Mouse (Mus musculus) neural tube, embryonic 10.5 days (tissue): ENCODE results near the gene Mfge8.

Source experiments
- DNase-seq: peaks from one replicate; pipeline ENCODE4 v3.0.0-alpha.2; 2017; ENCODE audit warnings: low spot score; ENCODE audit errors: extremely low spot score

Gene Mfge8

GRCm38 (mm10) chr7:79148711-79149266 lies at the start of gene Mfge8:
Gene Mfge8, minus strand, starts transcription at chr7:79149060.
- DNase-seq = peak; percentile 86

- DNase-seq = no peak
Measured at GRCm38 (mm10) chr7:79194560-79195413, 45.9 kb upstream of the Mfge8 start.

GRCm38 (mm10) chr7:79193936-79194335 lies 45.1 kb upstream of the Mfge8 start:
- no peak for DNase-seq

- DNase-seq = no peak
Measured at GRCm38 (mm10) chr7:79191501-79191900, 42.6 kb upstream of the Mfge8 start.

- no peak for DNase-seq
Measured at GRCm38 (mm10) chr7:79190592-79190991, 41.7 kb upstream of the Mfge8 start.

- DNase-seq = no peak
Measured at GRCm38 (mm10) chr7:79189211-79189610, 40.4 kb upstream of the Mfge8 start.

- DNase-seq = no peak
Measured at GRCm38 (mm10) chr7:79187591-79187990, 38.7 kb upstream of the Mfge8 start.

GRCm38 (mm10) chr7:79183417-79183816 lies 34.6 kb upstream of the Mfge8 start:
- DNase-seq = no peak

- no peak for DNase-seq
Measured at GRCm38 (mm10) chr7:79173800-79174199, 24.9 kb upstream of the Mfge8 start.

- no peak for DNase-seq
Measured at GRCm38 (mm10) chr7:79171782-79172181, 22.9 kb upstream of the Mfge8 start.

- no peak for DNase-seq
Measured at GRCm38 (mm10) chr7:79167006-79167562, 18.2 kb upstream of the Mfge8 start.

GRCm38 (mm10) chr7:79159406-79159805 lies 10.5 kb upstream of the Mfge8 start:
- DNase-seq = no peak

- no peak for DNase-seq
Measured at GRCm38 (mm10) chr7:79149522-79149921, 662 bp upstream of the Mfge8 start.

GRCm38 (mm10) chr7:79147931-79148653 lies 768 bp downstream of the Mfge8 start:
- DNase-seq = peak; percentile 33

GRCm38 (mm10) chr7:79147011-79147837 lies 1.6 kb downstream of the Mfge8 start:
- no peak for DNase-seq

GRCm38 (mm10) chr7:79140897-79141296 lies 8.0 kb downstream of the Mfge8 start:
- DNase-seq = peak; percentile 87

GRCm38 (mm10) chr7:79139891-79140591 lies 8.8 kb downstream of the Mfge8 start:
- DNase-seq = no peak

GRCm38 (mm10) chr7:79139328-79139824 lies 9.5 kb downstream of the Mfge8 start:
- no peak for DNase-seq

GRCm38 (mm10) chr7:79133391-79133790 lies 15.5 kb downstream of the Mfge8 start:
- DNase-seq = no peak

- peak; percentile 45 for DNase-seq
Measured at GRCm38 (mm10) chr7:79130843-79131444, 17.9 kb downstream of the Mfge8 start, which contains the start of gene Hapln3. Gene Hapln3, minus strand, starts transcription at chr7:79131018.
